Mouse (Mus musculus): ENCODE measurements at regions not wholly inside any gene's neighbourhood (a gene's known extent, or its start where the extent isn't known, plus 50 kb on each side); places are given as distances from the start of the nearest gene placed in this dataset.

DNA sequence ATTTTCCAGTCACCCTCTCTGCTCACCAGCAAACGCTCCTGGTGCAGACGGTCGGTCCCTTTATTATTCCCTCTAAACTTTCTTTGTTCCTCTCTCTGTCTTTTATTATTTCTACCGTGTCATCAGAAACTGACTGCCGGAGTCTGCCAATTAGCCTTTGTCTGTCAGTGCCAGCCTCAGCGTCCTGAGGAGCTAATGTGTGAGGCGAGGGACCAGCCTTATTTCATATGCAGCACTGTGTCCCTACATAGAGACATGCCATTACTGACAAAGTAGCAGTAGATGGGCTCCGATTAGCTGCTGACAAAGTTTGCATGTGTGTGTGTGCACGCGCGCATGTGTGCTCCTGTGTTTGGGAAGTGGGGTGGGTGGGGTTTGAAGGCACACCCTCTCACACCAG lies 82.6 kb upstream of the Zfp64 start:
- DNase-seq (ENCODE audit: low read depth, low spot score), result no peak

DNA sequence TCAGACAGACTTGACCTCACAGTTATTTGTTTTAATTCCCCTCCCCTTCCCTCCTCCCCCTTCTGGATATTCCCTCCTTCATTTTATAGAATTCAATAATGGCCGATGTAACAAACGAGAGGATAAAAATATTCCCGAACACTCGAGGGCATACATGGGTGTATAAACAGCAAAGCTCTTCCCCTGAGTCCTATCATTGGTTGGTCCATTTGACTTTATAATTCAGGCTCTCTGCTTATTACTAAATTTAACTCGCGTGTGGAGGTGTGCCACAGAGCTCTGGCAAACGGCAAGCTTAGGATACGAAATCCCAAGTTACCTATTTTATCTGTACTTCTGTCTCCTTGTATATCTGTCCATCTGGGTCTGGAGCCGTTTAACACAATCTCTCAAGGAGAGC lies 82.1 kb upstream of the Zfp64 start:
- DNase-seq (ENCODE audit: low read depth, low spot score), result no peak

DNA sequence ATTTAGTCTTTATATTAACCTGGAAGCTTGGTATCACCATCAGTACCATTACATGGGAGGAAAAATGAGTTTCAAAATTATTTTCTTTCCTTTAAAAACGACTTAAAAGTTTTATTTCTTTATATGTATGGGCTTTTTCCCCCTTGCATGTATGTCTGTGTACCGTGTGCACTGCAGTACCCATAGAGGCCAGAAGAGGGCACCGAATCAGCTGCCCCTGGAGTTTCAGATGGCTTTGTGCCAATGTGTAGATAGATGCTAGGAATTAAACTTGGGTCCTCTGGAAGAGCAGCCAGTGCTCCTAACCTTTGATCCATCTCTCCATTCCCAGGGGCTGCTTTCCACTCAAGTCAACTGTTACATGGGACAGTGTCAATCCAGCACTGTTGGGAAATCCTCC lies 79.9 kb upstream of the Zfp64 start:
- no peak for DNase-seq (ENCODE audit: low read depth, low spot score)

DNA sequence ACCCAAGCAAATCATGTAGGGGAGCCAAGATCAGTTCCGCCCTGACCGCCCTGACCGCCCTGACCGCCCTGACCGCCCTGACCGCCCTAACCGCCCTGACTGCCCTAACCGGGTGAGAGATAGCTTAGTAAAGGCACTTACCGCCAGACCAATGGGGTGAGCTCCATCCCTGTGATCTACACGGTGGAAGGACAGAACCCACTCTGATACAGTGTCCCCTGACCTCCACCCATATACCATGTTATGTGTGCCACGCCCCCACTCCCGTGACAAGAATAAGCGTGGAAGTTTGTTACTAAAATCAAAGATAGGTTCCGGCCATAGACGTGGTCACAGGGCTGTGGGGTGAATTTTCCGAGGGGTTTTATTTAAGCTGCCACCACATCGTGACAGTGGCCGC lies 78.6 kb upstream of the Zfp64 start:
- no peak for DNase-seq (ENCODE audit: low read depth, low spot score)

DNA sequence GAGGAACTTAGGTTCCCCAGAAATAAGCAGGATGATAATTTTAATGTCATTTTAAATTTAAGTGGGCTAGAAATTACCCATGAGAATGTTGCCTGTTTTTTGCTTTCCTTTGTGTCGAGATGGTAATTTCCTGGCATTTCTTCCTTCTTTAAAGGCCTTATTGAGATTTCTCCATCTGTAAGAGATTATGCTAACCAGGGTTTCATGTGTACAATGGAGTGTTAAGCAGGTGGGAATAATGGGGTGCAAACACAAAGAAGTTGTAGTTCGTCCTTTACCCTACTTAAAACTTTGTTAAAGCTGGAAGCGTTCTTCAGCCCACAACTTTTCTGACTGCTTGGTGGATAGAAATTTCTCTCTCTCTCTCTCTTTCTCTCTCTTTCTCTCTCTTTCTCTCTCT lies 77.8 kb upstream of the Zfp64 start:
- DNase-seq (ENCODE audit: low read depth, low spot score), result no peak

DNA sequence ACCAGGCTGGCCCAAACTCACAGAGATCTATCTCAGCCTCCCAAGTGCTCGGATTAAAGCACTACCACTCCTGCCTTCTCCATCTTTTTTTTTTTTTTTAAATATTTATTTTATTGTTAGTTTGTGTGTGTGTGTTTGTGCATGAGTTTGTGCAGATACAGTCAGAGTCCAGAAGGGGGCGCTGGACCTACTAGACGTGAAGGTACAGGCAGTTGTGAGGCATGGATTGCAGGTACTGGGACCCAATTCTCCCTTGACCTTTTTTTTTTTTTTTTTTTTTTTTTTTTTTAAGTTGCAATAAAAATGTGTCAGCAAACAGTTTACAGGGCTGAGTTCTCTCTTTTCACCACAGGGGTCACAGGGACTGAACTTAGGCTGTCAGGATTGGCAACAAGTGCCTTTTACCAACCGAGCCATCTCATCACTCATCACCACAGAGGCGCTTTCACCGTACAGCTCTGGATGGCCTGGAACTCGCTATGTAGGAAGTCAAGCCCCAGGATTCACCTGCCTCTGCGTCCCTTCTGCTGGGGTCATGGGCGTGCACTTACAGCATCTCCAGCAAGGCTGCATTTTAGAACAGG lies 73.2 kb upstream of the Zfp64 start:
- no peak for DNase-seq (ENCODE audit: low read depth, low spot score)

DNA sequence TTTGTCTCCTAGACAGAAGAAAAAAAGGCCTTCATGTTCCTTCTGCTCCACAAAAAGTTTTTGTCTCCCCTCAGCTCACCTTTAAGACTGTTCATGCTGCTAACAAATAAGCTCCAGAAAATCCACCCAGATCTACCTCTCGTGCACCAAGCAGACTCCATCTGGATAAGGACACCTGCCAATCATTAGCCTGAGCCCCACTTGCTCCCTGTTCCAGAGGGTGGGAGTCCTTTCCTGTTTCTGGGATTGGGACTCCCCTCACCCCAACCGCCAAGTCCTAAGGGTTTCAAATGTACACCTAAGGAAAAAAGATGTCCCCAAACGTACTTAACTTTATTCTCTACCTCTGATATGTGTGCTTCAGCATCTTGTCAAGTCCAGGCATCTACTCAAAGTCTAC lies 63.6 kb upstream of the Zfp64 start:
- DNase-seq (ENCODE audit: low read depth, low spot score), result no peak

DNA sequence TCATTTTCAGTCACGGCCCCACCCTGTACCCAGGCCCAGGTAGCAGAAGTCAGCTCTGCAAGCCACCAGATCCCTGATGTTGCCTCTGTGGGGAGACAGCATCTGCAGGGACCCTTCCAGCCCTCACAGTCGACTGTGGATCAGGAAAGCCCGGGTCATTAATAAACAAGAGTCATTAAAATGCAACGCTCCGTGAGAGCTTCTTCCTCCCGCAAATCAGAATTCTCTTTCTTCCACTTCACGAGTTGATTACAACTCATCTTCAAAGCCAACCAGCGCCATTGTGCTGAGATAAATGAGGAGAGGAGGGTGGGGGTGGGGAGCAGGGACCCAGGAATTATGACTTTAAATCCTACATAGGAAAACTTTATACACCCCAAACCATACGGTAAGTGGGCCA lies 54.9 kb upstream of the Zfp64 start:
- DNase-seq (ENCODE audit: low read depth, low spot score), result no peak

DNA sequence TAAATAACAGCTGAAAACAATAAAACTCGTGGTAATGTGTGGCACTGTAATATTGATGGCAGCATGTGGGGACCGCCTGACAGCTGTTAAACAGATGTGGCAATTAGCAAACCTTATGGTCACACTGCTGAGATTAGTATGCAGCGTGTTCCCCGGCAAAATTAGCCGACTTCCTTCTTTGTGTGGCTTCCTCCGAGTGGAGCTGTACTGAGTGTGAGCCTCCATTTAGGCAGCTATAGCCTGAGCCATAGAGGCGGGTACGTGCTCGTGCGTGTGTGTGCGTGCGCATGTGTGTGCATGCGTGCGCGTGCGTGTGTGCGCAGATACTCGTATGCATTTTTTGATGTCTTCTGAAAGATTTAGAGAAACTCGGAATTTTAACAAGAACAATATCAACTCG lies 53.4 kb upstream of the Zfp64 start:
- no peak for DNase-seq (ENCODE audit: low read depth, low spot score)

DNA sequence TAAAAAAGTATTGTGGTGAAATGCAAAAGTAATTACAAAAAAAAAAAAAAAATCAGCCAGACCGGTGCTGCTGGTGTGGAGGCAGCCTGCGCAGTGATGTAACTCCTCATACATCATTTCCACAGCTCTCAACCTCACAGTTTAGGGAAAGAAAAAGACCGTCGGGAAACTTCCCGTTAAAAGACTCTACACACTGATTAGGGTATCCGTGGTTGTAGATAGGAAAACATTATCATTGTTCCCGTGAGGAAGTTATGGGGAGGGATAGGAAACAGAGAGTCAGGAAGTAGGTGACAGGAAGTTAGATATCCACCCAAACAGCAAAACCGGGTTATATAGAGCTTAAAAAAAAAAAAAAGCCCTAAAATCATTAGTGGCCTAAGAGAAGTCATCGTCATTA lies 52.9 kb upstream of the Zfp64 start:
- DNase-seq (ENCODE audit: low read depth, low spot score), result no peak

DNA sequence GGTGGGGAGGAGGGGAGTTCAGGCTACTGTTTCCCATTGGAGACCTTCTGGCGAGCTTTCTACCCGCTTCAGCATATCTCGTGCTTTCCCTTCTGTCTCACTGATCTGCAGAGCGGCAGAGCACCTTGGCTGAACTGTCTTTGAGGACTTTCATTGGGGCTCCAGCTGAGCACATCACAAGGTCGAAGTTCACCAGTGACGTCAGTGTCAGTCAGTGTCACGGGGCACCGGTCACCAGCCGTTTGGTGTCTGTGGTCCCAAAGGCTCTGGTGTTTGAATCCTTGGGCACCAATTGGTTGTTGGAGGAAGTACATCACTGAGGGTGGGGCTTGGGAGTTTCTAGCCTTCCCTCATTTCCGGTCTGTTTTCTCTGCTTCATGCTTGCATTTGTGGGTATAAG lies 51.2 kb upstream of the Zfp64 start:
- no peak for DNase-seq (ENCODE audit: low read depth, low spot score)

DNA sequence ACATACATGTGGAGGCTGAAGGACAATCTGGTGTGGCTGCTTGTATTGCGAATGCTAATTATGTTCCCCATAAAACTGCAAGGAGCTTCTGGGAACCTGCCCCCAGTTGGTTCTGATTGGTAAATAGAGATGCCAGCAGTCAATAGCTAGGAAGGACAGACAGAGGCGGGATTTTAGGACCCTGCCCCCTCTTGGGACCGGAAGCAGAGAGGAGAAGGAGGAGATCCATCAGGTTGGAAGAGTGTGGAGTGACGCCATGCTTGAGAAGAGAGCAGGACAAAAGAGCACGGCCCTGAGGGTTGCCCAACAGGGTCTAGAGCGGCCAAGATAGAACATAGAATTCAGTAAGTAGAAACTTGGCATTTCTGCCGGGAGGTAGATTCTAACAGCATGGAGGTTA lies 50.4 kb upstream of the Zfp64 start:
- DNase-seq (ENCODE audit: low read depth, low spot score), result no peak

Data from retina, adult 2 months (tissue).